Mouse (Mus musculus) liver, postnatal 0 days (tissue): ENCODE data around the gene Sys1.

Experiments
- CTCF ChIP-seq: sonication (generic); IDR thresholded peaks from 2 replicates; pipeline ENCODE4 v1.5.1; 2016; ENCODE audit warnings: antibody characterized with exemption, low read depth
- EP300 ChIP-seq: IDR thresholded peaks from 2 replicates; pipeline ENCODE4 v1.6.1; 2016; ENCODE audit warnings: antibody characterized with exemption, low read depth, mild to moderate bottlenecking

DNA sequence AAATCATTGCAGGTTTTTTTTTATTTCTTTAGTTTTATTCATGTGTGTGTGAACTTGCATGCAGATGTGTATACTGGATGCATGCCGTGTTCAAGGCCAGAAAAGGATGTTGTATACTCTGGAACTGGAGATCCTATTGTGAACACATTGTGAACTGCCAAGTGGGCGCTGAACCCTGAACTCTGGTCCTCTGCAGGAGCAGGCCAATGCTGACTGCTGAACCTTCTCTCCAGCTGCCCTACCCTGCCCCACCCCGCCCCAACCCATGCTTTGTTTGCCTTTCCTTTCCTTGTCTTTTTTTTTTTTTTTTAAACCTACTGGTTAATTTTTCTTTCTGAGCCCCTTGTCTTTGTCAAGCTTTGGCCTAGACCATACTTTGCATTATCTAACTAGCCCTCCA, 58.2 kb downstream of the Sys1 start:
- no peak for TF ChIP-seq EP300
- TF ChIP-seq CTCF, result no peak
